Mouse (Mus musculus) bone marrow, adult 2 months (tissue): ENCODE results near the gene Sox6.

ENCODE experiments used
- CTCF ChIP-seq: fragments of 200-500 bp; IDR thresholded peaks from 2 replicates; pipeline ENCODE4 v1.5.1; 2011; ENCODE audit warnings: low read length, control low read depth; ENCODE audit not compliant: control insufficient read depth, insufficient read depth
- POLR2A ChIP-seq: fragments of 200-500 bp; IDR thresholded peaks from 2 replicates; pipeline ENCODE4 v1.6.1; 2011; ENCODE audit warnings: low read depth, mild to moderate bottlenecking, control low read depth, low read length, borderline replicate concordance; ENCODE audit not compliant: control insufficient read depth

DNA sequence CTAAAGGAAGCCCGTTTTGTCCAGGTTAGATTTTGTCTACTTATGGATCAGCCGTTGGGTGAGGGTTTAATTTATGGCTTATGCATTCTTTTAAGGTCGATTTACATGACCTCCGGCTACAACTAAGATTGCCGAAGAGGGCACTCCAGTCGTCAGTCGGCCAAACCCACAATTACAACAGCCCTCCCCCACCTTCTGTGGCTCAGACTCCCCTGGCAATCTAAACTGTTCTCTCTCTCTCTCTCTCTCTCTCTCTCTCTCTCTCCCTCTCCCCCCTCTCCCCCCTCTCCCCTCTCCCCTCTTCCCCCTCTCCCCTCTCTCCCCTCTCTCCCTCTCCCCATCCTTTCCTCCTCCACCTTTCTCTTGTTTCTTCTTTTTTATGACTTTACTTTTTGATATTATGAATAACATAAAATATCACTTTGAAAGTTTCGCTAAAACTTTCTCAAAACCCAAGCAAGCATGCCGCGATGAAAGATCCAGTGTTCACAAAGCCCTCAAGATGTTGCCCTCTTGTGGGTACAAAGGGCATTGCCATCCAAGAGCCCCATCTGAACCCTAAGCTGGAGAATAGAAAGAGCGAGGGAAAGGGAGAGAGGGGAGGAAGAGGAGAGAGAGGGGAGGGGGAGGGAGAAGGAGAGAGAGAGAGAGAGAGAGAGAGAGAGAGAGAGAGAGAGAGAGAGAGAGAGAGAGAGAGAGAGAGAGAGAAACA lies 5.8 kb downstream of the Sox6 start:
- TF ChIP-seq POLR2A (no peak), CTCF (peak; percentile 54; the same call in 1 of the 2 replicates)
